Mouse (Mus musculus): ENCODE measurements around the gene Tmem80.

Tmem80 gene

GRCm38 (mm10) chr7:141315974-141316373 lies 11.6 kb upstream of the Tmem80 start:
- in situ Hi-C loops (cut with MboI; ENCODE audit: low pct_unique_long_range_greater_than_20kb in 1 of 2, low sequenced_read_pairs in 2 of 2, unreplicated experiment in 1 of 2), result loop anchor here in 1 of 2 experiments (10.0 kb wide), 1 partner anchor 61 kb away; no protein-coding TSS in a partner anchor

DNA sequence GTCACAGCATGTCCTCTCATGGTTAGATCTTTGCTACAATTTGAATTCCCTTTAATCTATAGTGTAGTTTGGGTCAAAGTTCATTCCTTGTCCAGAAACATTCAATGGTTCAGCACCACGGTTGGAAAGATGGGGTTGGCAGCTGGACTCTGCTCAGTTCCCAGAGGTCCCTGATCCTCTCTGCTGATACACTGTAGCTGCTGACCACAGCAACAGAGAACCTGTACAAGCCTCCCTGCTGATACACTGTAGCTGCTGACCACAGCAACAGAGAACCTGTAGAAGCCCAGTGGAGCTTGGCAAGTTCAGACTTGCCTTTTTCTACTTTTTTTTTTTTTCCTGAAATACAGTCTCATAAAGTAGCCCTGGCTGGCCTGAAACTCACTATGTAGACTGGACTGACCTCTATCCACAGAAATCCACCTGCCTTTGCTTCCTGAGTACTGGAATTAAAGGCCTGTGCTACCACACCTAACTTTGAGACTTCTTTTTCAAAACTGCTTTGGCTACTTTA lies 9.9 kb upstream of the Tmem80 start:
- in situ Hi-C loops (cut with MboI; ENCODE audit: low pct_unique_long_range_greater_than_20kb in 1 of 2, low sequenced_read_pairs in 2 of 2, unreplicated experiment in 1 of 2), result loop anchor here in 1 of 2 experiments (10.0 kb wide), 1 partner anchor 63 kb away; no protein-coding TSS in a partner anchor

DNA sequence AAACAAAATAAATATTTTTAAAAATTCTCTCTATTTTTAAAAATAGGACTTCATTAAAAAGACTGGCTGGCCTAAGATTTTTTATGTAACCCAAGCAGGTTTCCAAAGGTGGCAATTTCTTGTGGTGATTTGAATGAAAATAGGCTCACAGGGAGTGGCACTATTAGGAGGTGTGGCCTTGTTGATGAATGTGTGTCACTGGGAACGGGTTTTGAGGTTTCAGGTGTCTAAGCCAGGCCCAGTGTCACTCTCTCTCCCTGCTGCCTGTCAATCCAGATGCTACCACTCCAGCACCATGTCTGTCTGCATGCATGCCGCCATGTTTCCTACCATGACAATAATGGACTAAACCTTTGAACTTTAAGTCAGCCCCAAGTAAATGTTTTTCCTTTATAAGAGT lies 8.1 kb upstream of the Tmem80 start:
- in situ Hi-C loops (cut with MboI; ENCODE audit: low pct_unique_long_range_greater_than_20kb in 1 of 2, low sequenced_read_pairs in 2 of 2, unreplicated experiment in 1 of 2), result loop anchor here in 1 of 2 experiments (10.0 kb wide), 1 partner anchor 65 kb away; no protein-coding TSS in a partner anchor

GRCm38 (mm10) chr7:141324686-141325085 lies 2.9 kb upstream of the Tmem80 start:
- in situ Hi-C loops (cut with MboI; ENCODE audit: low pct_unique_long_range_greater_than_20kb in 1 of 2, low sequenced_read_pairs in 2 of 2, unreplicated experiment in 1 of 2), result no loop called here

DNA sequence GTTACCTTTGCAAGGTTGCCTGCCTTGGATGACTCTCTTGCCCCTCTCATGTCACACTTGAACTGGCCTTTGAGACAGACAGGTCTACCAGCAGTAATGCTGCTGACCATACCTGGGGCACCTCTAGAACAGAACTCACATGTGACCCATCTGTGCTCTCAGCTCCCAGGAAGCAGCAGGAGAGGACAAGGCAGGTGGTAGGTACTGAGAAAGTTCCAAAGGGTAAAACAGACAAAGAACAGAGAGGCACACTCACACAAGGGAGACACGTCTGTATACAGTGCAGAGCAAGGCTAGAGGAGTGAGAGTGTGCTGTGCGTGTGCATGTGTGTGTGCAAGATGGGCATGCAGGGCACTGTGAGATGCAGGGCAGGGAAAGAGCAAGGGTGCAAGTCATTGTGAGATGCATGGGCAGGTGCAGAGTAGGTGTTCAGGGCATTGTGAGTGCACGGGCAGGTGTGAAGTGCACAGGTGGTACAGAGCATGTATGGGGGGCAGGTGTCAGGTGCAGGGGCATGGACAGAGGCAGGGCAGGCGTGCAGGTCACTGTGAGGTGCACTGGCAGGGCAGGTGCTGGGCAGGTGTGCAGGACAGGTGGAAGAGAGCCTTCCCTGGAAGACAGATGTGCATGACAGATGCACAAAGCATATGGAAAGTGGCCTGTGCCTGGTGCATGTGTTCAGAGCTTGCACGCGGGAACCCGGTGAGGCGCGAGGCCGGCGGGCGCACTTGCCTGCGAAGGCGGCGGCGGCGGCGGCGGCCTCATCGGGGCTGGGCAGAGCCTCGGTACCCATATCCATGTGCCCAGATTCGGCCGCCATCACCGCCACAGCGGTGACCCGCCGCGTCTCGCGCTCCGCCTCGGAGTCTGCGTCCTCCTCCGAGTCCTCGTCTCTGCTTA lies 743 bp upstream of the Tmem80 start:
- in situ Hi-C loops (cut with MboI; ENCODE audit: low pct_unique_long_range_greater_than_20kb in 1 of 2, low sequenced_read_pairs in 2 of 2, unreplicated experiment in 1 of 2), result no loop called here

DNA sequence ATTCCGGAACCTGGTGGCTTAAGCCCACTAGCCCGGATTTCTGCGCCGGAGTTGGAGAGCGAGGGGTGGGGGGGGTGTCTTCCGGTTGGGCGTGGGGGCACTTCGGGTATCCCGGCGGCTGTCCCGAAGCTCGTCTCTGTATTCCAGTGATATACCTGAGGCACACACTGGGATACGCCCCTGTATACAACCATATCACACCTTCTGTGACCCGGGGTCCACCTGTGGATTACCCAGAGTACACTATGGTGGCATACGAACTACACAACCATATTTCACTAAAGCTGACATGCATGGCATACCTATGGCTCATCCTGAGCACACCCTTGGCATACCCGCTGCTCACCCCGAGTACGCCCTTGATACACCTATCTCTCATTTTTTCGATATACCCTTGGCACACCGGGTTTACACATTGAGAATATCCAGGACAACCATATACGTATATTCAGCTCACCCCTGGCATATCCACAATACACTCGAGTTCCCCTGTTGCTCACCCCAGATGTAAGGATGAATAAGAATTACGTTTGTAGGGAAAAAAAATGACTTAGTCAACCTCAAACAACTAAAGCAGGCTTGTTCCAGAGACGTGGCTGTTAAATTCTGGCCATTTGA lies 943 bp downstream of the Tmem80 start:
- in situ Hi-C loops (cut with MboI; ENCODE audit: low pct_unique_long_range_greater_than_20kb in 1 of 2, low sequenced_read_pairs in 2 of 2, unreplicated experiment in 1 of 2), result no loop called here

DNA sequence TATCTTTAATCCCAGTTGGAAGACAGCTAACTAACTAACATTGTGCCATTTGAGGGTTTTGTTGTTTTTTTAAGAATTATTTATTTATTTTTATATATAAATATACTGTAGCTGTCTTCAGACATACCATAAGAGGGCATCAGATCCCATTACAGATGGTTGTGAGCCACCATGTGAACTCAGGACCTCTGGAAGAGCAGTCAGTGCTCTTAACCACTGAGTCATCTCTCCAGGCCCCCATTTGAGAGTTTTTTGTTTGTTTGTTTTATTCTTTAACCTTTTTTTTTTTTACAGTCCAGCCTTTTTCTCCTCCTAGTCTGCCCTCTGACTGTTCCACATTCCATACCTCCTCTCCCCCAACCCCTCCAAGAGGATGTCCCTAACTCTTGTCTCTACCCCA lies 3.2 kb downstream of the Tmem80 start:
- in situ Hi-C loops (cut with MboI; ENCODE audit: low pct_unique_long_range_greater_than_20kb in 1 of 2, low sequenced_read_pairs in 2 of 2, unreplicated experiment in 1 of 2), result no loop called here

- in situ Hi-C loops (cut with MboI; ENCODE audit: low pct_unique_long_range_greater_than_20kb in 1 of 2, low sequenced_read_pairs in 2 of 2, unreplicated experiment in 1 of 2), result no loop called here
These were observed 4.5 kb downstream of the Tmem80 start for GRCm38 (mm10) chr7:141331990-141332389.

DNA sequence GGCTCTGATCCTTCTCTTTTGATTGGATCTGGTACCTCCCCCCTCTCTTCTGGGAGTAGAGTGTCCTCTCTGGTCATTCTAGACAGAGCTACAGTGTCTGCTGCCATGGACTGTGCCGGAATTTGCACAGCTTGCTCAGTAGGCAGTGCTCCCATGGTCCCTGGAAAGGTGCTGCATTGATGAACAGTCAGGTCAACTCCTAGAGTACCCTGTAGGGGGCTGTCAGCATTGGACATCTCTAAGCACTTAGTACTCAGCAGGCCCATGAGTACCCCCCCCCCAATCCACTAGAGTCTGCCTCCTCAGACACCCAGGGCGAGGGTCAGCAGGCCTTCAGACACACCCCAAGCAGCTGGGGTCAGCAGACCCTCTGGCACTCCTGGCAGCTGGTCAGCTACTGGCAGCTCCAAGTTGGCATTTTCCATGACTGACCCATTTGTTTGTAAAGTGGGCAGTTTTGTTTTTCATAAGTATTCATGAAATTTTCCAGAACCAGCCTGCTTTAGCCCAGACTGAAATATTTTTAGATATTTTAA lies 7.6 kb downstream of the Tmem80 start:
- in situ Hi-C loops (cut with MboI; ENCODE audit: low pct_unique_long_range_greater_than_20kb in 1 of 2, low sequenced_read_pairs in 2 of 2, unreplicated experiment in 1 of 2), result no loop called here

GRCm38 (mm10) chr7:141335682-141336081 lies 8.1 kb downstream of the Tmem80 start:
- in situ Hi-C loops (cut with MboI; ENCODE audit: low pct_unique_long_range_greater_than_20kb in 1 of 2, low sequenced_read_pairs in 2 of 2, unreplicated experiment in 1 of 2), result no loop called here

DNA sequence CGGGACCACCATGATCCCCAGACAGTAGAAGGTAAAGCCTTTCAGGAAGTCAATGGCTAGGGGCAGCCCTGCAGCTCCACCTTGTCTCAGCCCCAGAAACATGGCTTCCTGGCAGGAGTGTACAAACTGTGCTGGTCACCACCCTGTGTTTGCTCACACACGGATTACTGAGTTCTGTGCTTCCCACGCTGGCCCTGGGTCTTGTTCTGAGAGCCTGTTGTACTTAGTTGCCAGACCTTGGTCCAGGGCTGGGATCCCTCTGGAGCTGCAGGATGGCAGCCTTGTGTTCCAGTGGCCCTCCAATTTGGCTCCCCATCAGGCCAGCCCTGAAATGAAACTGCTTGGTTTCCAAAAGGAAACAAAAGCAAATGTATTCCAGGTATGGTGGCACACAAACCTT lies 8.8 kb downstream of the Tmem80 start:
- in situ Hi-C loops (cut with MboI; ENCODE audit: low pct_unique_long_range_greater_than_20kb in 1 of 2, low sequenced_read_pairs in 2 of 2, unreplicated experiment in 1 of 2), result no loop called here

DNA sequence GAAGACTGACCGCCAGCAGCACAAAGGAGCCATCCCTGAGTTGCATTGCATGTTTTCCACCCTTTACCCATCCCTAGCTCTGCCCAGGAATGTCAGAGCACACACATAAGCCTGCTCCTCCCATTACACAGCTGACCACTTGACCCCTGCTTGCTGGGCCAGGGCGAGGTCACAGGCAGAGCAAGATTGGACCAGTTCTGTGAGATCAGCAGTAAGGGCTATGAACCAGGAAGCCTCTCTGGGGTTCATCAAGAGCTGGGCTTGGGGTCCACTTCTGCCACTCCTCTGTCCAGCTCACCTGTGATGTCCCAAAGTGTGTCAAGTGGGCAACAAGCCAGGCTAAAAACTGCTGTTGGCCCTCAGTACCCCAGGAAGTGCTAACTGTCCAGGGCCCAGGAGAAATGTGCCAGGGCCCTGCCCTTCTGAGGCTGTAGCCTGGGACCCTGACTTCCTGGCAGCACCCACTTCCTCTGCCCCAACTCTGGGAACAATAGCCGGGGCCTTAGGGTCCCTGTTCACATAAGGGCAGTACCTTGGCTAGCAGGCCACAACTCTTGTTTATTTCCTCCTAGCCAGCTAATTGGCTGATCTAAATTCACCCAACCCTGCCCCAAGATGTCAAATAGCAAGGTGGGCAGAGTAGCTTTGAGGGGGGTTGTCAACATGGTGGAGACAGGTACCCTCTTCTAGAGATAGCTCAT lies 10.3 kb downstream of the Tmem80 start:
- in situ Hi-C loops (cut with MboI; ENCODE audit: low pct_unique_long_range_greater_than_20kb in 1 of 2, low sequenced_read_pairs in 2 of 2, unreplicated experiment in 1 of 2), result no loop called here

GRCm38 (mm10) chr7:141338576-141339131 lies 11.1 kb downstream of the Tmem80 start, which contains the start of gene Eps8l2:
Gene Eps8l2 (plus strand): TSS chr7:141338880.
- in situ Hi-C loops (cut with MboI; ENCODE audit: low pct_unique_long_range_greater_than_20kb in 1 of 2, low sequenced_read_pairs in 2 of 2, unreplicated experiment in 1 of 2), result no loop called here

DNA sequence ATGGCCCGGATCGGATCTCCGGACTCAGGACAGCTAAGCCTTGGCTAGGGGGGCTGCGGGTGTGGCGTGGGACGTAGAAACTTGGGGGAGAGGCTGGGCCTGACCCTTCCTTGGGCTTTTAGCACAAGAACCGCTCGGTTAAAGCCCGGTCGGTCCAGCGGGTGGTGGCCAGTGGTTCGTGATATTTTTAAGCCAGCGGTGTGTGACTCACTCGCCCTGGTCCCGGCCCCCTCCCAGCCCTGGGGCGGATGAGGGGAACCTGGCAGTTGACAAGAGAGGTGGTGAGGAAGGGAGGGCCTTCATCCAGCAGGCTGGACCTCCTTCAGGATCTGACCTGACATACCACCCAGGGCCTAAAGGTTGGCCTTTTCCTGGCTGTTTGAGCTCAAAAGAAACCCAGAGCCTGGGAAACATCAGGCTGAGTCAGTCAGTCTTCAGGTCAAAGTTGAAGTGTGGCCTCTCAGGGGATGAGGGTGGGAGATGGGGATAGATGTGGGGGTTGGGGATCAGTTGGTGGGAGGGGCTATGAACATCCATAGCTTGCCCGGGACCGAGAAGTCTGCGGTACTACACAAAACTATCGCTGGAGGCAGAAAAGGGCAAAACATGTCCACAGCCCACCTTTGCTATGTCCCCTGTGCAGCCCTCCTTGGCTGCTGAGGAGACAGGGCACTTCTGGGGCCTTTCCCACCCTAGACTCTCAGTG lies 11.8 kb downstream of the Tmem80 start:
- in situ Hi-C loops (cut with MboI; ENCODE audit: low pct_unique_long_range_greater_than_20kb in 1 of 2, low sequenced_read_pairs in 2 of 2, unreplicated experiment in 1 of 2), result no loop called here

DNA sequence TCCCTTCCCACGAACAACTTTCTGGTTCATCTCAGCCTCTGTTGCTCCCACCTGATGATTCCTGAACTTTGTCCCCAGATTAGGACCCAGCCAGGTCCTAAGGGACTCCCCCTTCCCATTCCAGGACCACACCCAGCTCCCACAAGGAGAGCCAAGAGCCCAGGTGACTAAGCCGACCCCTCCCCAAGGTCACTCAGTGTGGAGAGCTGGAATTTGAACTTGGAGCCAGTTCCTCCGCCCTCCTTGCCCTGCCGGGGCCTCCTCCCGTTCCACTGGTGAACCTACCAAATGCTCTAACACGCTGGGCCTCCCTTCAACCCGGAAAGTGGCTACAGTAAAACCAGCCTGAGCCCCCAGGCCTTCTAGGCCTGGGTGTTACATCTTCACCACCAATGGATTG lies 12.5 kb downstream of the Tmem80 start:
- in situ Hi-C loops (cut with MboI; ENCODE audit: low pct_unique_long_range_greater_than_20kb in 1 of 2, low sequenced_read_pairs in 2 of 2, unreplicated experiment in 1 of 2), result no loop called here

- in situ Hi-C loops (cut with MboI; ENCODE audit: low pct_unique_long_range_greater_than_20kb in 1 of 2, low sequenced_read_pairs in 2 of 2, unreplicated experiment in 1 of 2), result no loop called here
These were observed 12.9 kb downstream of the Tmem80 start for GRCm38 (mm10) chr7:141340476-141340875.

- in situ Hi-C loops (cut with MboI; ENCODE audit: low pct_unique_long_range_greater_than_20kb in 1 of 2, low sequenced_read_pairs in 2 of 2, unreplicated experiment in 1 of 2), result no loop called here
These were observed 14.2 kb downstream of the Tmem80 start for GRCm38 (mm10) chr7:141341689-141342226.

- in situ Hi-C loops (cut with MboI; ENCODE audit: low pct_unique_long_range_greater_than_20kb in 1 of 2, low sequenced_read_pairs in 2 of 2, unreplicated experiment in 1 of 2), result no loop called here
These were observed 15.7 kb downstream of the Tmem80 start for GRCm38 (mm10) chr7:141343230-141343629.
